Mouse (Mus musculus) thymus, postnatal 25 days (tissue): ENCODE data around the gene Lgr6.

Experiments used
- DNase-seq: peaks from one replicate; pipeline ENCODE4 v3.0.0; 2022

Gene Lgr6

DNA sequence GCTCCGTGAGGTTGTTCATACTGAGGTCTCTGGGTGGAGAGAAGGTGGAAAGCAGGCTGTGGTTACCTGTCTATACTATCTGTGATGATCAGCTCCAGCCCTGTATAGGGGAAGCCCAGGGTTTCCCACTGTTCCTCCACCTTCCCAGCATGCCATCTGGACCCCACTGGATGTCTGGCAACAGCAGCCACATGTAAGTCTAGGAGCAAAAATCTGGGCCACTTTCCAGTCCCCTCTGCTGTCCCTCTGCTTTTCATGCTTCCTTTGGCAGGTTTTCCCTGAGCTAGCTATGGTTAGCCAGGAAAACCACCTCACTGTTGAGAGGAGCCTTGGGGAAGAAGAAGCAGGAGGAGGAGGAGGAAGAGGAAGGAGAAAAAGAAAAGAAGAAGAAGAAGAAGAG lies 29.8 kb downstream of the Lgr6 start:
- DNase-seq, result no peak

DNA sequence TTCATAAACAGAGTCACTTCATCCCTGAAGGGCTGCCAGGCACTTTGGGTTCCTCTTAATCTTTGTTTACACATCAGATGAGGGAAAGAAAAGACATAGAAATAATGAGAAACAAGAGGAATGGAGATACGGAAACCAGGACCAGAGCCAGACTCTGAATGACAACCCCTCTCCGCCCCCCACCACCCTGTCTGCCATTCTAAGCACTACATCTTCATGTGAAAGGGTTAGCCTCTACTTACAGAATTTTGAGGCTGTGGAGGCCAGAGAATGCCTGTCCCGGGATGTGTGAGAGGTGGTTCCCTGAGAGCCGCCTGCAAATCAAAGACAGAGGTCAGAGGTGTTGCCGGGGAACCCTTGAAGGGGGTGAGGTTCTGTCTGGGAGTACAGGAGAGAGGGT lies 32.4 kb downstream of the Lgr6 start:
- no peak for DNase-seq

DNA sequence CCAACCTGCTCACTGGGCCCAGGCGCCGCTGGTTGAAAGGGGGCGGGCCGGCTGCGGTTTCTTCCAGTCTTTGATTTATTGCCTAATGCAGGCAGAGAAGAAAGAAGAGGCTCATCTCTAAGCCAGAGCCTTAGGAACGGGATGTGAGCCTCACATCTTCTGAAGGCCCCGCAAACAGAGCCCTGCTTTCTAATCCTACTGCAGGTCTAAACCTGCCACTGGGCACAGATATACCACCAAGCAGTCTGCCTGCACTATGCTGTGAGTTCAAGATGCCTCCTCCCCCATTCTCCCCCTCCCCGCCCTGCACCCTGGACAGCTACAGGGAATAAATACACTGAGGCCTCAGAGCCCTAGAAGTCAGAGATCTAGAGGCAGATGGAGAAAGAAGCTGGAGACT lies 35.2 kb downstream of the Lgr6 start:
- DNase-seq, result no peak

DNA sequence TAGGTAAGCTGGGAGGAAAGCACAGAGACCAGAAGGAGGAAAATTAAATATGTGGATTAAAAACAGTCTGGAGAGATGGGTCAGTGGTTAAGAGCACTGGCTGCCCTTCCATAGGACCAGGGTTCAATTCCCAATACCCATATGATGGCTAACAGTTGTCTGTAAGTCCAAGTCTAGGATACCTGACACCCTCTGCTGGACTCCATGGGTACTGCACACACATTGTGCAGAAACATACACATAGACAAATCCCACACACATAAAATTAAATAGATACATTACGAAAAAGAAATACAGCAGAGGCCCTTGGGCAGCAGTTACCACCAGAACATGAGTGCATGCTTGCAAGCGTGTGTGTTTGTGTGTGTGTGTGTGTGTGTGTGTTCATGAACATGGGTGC lies 40.6 kb downstream of the Lgr6 start:
- DNase-seq, result no peak

DNA sequence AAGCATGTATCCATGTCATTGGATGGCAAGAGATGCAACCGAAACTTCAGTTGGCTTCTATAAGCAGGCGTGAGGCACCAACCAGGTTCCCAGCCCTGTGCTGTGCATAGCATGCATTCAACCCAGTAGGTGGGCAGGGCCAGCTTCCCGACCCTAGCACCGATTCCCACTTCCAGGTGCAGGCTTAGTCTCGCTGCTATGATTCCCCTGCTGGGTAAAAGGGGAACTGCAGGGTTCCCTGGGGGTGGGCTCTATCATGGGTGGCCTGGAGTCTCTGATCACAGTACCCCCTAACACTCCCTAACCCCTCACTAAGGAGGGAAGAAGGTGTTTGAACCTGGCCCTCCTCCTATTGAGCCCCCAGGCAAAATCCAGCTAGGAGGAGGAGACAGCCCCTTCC lies 42.1 kb downstream of the Lgr6 start:
- peak; percentile 20 for DNase-seq

DNA sequence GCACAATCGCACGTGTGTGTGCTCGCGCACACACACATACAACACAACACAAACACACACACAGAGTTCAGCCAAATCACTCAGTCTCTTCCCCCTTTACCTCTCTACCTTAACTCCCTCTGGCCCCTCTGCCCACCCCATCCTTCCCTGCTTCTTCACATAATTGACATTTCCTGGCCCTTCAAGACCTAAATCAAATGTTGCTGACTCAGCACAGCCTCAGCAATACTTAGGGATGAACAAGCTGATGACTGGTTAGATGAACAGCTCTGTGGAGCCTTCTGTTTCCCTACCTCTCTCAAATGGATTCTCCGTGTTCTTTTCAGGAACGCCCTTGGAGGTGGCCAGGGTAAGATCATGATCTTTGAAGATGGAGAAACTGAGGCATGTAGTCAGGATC lies 43.8 kb downstream of the Lgr6 start:
- DNase-seq, result no peak

DNA sequence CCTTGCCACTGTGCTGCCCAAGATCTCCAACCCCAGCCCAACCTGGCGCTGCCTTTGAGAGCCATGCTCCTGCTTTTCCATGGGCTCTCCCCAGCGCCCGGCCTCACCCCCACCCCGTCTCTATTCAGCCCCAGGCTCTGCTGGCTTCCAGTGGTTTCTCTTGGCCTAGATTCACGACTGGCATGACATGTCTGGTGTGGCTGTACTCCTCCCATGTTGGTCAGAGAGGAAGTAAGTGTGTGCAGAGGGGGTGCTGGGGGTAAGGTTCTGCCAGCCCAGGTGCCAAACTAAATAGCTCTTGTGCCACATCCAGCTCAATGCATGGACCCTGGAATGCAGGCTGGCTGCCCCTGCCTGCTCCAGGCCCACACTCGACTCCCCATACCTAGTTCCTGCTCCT lies 44.9 kb downstream of the Lgr6 start:
- DNase-seq, result no peak

DNA sequence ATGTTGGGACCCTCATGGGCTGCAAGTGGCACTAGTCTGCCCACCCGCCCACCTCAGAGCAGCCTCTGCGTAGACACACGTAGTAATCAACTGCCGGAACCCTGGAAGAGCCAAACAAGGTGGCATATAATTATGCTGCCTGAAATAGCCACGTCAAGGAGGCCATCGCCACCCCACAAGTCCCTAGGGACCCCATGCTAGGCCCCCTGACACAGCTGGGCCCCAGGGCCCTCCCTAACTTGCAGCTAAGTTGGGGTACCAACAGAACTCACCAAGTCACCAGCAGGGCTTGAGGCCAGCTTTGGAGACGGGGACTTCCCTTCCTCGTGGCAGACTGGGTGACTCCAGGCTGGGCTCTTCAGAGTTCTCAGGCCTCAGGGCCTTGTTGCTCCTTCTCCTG lies 48.2 kb downstream of the Lgr6 start:
- DNase-seq, result no peak

DNA sequence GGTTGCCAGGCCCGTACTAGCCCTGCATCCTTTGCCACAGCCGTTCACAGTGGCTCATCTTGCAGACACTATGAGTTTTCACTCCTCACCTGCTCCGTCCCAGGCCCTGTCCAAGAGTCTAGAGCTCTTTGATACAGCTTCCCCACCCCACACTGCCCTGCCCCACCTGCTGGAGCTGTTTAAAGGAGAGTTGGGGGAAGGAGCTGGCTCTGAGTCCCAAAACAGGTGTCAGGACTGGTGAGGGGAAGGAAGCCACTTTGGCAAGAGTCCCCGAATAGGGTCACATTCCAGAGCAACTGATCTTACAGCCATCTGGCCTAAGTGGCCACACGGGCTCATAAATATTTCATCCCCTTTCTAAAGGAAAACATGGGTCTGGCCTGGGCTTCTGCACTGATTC lies 51.0 kb downstream of the Lgr6 start:
- no peak for DNase-seq

DNA sequence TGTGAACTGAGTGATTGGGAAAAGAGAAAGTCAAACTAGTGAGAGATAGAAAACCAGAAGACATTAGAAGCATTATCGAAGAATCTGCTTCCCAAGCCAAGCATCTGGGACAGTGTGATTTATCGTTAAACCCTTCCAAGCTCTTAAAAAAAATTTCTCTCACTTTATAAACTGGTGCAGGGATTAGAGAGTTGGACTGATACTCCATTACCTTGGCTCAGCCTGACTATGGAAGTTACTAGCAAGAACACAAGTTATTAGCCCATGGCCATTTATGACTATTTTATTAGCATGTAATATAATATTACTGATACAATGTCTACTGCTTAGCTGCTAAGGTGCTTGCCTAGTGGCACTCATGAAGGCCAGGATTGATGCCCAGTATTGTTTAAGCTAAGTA lies 60.6 kb downstream of the Lgr6 start:
- DNase-seq, result no peak

DNA sequence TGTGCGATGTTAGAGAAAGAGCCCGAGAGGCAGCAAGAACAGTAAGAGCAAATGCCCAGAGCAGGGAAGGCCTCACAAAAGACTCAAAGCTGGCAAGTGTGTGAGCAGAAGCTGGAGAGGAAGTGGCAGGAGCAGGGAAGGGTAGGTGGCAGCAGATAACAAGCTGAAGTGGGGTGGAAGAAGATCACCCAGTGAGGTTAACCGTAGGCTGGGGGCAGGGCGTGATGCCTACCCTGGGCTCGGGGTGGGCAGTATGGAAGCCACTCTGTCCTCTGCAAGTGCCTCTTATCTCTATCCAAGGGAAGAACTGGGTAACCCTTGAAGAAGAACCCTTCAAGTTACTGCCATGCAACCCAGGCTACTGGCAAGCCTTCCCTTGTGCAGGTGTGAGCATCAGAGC lies 68.8 kb downstream of the Lgr6 start:
- DNase-seq, result peak; percentile 29

DNA sequence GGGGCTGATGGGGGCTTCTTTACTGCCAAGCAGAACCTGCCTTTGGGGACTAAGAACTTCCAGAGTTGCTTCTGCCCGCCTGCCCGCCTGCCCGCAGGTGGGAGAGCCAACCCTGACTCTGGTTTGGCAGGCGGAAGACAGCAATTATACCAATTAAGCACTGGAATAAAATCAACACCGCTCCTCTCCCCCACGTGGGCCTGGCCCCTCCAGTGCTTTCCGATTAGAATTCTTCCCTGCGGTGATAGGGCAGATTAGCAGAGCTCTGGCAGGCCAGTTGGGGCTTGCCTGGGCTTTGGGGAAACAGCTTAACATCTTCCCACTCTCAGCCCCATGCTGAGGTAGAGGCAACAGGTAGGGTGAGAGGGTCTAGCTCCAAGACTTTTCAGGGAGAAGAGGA lies 72.4 kb downstream of the Lgr6 start:
- no peak for DNase-seq

DNA sequence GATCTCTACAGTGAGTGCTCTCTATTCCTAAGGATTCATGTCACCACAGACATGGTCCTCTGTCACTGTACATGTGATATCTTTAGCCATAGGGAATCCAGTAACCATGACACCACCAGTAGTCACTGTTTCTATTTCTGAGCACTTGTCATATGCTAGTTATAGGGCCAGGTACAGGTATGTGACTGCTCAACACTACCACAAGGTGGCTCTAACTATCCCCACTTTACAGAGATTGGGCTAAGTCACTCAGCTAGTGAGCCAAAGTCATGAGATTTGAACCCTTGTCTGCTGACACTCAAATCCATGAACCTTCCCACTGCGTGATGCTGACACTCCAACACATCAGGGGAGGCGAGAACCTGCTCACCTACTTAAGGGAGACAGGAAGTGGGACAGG lies 75.0 kb downstream of the Lgr6 start:
- DNase-seq, result peak; percentile 5

DNA sequence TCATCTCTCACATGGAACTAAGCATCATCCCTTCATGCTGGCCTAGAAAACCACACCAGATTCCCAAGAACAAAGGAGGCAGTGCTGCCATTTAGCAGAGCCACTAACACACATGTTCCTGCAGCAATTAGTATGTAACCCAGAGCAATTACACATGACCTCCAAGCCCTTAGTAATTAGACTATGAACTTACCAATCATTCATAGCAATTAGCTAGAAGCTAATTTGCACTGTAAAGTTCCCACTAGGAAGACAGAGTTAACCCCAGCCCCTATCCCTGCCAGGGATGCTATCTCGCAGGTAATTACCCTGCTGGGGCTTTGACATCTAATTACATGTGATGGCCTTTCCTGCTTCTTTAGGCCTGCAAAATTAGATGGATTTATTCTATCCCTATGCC lies 78.8 kb downstream of the Lgr6 start:
- no peak for DNase-seq

DNA sequence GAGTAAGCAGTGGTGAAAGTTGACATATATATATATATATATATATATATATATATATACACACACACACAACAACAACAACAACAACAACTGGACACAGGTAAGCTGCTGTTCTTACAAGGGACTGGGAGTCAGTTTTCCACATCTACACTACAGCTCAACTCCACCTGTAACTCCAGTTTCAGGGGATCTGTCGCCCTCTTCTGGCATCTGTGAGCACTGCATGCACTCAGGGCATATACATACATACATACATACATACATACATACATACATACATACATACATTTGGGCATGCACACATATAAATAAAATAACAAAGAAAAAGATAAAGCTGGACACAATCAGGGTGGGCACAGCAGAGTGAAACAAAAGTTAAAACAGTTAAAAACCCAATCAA lies 81.5 kb downstream of the Lgr6 start:
- DNase-seq, result no peak

DNA sequence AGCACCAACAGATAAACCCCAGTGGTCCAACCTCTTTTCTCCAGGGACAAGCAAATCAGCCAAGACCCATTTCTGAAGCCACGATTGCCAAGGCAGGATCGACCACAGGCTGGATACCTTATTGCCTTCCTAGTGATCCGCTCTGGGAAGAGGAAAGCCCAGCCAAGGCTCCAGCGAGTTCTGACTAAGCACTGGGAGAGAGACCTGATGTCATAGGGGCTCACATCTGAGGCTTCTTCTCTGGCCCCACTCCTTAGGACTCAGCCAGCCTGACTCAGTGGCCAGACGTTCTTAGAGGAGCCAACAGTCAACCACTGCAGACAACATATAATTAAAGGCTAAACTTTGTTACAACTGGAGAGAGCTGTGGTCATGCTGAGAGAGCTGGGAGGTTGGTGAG lies 83.1 kb downstream of the Lgr6 start:
- DNase-seq, result no peak

DNA sequence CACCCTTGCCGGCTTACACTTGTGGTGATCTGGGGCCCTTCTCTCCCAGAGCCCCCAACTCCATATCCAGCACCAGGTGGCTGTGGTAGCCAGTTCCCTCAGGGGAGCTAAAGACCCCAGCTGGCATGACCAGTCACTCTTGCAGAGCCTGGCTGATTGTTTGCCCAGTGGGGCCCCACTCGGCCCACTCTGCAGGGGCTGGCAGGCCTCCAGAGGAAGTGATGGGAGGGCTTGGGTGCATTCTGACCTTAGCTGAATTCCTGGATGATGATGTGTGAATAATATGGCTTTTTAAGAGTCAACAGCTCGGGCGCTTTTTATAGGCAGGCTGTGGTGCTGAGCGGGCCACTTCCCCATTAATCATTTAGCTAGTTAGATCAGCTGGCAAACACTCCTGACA lies 84.1 kb downstream of the Lgr6 start:
- DNase-seq, result no peak

DNA sequence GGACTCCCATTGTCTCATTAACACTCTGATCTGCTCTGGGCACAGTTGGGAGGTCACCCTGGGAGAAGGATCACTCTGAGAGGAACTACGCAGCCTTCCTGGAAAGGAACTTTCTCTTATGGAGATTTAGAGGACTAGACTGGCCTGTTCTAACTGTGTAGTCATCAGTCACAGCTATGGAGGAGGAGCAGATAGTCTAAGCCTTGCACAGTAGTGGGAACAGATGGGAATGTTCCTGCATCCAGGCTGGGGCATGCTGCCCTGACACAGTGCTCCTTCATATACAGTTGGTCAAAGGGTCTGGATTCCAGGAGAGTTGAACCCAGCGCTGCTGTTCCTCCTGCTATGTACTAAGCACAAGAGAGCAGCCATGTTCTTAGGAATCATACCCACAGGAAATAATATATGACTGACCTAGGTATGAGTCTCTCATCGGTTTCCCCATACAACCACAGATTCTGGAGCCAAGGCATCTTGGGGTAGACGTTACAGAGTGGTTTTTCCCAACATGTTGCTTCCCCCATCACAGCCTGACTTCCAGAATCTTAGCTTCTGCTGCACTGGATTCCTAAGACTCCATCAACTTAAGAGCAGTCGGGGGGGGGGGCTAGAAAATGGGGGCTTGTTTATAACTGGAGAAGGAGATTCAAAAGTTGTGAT lies 84.7 kb downstream of the Lgr6 start:
- no peak for DNase-seq

DNA sequence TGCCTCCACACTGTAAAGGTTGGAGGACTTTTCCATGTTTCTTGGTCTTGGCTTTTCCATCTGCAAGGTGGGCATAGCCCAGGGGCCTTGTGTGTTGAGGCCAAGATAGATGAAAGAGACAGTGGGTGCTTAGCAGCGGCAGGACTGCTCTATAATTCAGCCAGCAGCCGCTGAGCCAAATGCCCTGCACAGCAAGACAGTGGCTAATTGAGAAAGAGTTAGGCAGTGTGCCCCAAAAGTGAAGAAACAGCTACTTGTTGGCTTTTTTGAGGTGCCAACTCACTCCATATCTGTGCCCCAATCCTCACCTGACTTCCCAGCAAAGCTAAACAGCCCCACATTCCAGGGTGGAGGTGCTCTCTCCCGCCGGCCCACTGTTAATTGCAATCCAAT lies 85.3 kb downstream of the Lgr6 start:
- no peak for DNase-seq

DNA sequence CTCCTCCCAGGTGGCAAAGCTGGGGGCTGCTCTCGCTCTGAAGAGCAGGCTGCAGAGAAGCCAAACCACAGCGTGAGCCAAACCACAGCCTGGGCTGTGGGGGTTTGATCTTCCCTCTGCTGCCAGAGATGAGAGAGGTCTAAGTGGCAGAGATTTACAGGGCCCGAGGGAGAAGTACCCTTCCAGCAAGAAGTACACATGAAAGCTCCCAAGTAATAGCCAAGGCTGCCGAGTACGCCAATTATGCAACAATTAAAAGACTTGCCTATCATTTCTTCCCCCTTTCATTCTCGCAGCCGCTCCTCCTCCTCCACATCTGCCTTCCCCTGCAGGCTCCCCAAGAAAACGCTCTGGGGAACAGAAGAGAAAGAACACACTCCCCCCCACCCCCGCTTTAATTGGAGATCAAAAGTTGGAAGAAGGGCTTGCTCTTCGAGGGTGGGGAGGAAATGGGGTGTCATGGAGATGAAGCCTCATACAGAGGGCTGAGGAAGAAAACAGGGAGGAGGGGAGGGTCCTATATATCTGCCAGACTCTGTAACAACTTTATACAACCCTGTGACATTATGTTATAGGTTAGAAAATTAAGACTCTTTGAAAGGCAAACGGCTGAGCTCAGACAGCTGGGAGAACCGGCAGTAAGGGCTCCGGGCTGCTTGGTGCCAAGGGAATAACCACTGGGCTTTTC lies 85.8 kb downstream of the Lgr6 start:
- DNase-seq, result peak; percentile 34

DNA sequence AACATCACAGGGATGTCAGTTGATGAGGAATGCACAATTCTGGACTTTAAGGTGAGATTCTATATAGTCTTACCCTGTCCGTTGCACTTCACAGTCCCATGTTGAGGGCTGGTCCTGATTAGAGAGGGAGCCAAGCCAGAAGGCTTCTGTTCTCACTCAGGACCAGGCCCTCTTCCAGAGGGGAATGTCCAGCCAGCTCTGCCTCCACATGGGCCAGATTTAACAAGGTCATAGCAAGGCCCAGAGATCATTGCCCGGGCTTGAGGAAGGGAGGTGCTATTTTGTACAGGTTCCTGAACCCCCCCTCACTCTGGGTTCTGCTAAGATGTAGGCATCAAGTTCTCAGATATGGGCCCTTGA lies 87.4 kb downstream of the Lgr6 start:
- no peak for DNase-seq

DNA sequence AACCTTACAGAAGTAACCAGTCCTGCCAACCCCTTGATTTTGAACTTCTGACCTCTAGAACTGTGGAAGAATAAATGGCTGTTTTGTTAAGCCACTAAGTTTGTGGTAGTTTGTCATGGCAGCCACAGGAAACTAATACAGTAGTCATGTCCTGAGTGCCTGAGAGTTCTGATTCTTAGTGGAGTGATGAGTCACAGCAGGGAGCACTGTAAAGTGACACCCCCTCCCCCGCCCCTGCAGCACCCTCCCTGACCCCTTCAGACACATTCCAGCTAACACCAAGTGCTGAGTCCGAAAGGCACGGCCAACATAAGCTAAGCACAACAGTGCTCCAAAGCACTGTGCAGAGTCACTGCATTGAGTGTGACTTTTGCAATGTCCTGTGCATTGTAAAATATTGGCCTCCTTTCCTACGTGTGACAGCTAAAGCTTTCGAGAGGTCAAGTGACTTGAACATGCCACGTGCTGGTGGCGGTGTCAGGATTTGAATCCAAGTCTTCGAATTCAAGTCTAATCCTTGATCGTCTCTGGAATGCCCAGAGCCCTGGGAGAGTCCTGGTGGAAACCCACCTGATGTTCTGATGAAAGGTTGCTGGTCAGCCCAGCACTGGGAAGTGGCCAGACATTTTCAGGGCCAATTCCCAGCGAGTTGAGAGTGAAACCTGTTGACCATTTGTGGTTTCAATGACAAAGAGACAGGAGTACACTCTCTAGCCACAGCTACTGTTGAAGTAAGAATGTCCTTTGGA lies 88.0 kb downstream of the Lgr6 start:
- no peak for DNase-seq

DNA sequence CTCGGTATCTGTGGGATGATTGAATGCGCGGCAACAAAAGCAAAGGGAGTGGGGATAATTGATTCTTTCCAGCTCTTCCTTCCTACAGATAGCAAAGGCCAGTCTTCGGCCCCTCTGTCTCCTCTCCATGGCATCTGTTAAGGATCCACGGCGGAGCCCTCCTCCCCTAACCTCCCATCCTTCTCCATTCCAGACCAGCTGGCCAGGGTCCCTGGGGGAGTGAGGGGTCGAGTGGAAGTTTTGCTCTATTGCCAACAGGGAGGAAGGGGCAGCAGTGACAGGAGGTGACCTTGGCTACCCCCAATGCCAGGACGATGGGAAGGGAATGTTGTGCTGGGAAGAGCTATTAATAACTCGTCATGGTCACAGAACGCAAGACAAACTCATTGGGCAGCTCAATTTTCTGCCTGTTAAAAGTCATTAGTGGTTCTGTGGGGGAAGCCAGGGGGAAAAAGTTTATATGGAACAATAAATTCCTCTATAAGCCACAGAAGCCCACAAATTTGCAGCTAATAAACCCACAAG lies 90.1 kb downstream of the Lgr6 start:
- DNase-seq, result no peak

DNA sequence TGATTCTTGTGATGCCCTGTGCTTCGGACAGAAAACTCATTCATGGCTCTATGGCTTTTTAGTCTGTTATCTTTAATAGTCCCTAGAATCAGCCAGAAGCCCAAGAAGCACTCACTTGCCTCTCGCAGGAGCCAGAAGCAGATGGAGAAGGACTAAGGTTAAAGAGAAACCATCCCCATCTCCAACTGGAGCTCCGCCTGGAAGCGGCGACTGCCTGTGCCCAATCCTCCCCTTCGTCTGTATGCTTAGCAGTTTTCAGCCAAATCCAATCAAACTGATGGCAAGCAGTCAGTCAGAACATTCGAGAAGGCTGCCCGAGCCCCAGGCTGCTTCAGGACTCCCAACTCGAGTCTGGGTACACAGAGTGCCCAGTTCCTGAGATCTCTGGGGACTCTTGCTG lies 92.6 kb downstream of the Lgr6 start:
- no peak for DNase-seq
